Mouse (Mus musculus) gastrocnemius, adult 2 months (tissue): ENCODE results near the gene Omt2b. TPM values are rescaled to one million over a fixed set of nuclear protein-coding genes. Genes with fewer than 3 reads are reported as not detected.

Experiments
- DNase-seq: peaks from one replicate; pipeline ENCODE4 v3.0.0; 2022
- H3K27ac ChIP-seq: fragments of 200-600 bp; 2 replicates; pipeline ENCODE4 v1.8.1; 2022; ENCODE audit warnings: mild to moderate bottlenecking
- H3K4me3 ChIP-seq: fragments of 200-600 bp; 2 replicates; pipeline ENCODE4 v1.8.1; 2022; ENCODE audit warnings: mild to moderate bottlenecking, moderate library complexity
- CTCF ChIP-seq: fragments of 200-600 bp; IDR thresholded peaks from 2 replicates; pipeline ENCODE4 v1.8.1; 2022; ENCODE audit warnings: antibody characterized with exemption, mild to moderate bottlenecking, moderate library complexity
- intact Hi-C: fragments of 180-260 bp; cut with DNase I; formaldehyde crosslinking; loops from one replicate; pipeline ENCODE4 v1.15.1; 2025
- total RNA-seq, 2 experiments: library from RNA; stranded (reverse); gene quantifications; 2 replicates each; pipeline ENCODE4 v1.2.3; 2021

Omt2b gene
- total RNA-seq, 2 experiments from 2014 or later: not detected

GRCm38 (mm10) chr9:78375486-78375885 lies 48.1 kb downstream of the Omt2b start:
- intact Hi-C loops: no loop called here
- no peak overlapping the region for H3K4me3 ChIP-seq

GRCm38 (mm10) chr9:78377546-78377945 lies 50.2 kb downstream of the Omt2b start:
- DNase-seq: no peak
- Histone ChIP-seq H3K27ac (no peak overlapping the region), H3K4me3 (no peak overlapping the region)
- no peak for TF ChIP-seq CTCF
- intact Hi-C loops: no loop called here

More at GRCm38 (mm10) chr9:78375486-78375885, 48.1 kb downstream of the Omt2b start:
- no peak for TF ChIP-seq CTCF
- DNase-seq: no peak
- H3K27ac ChIP-seq: no peak overlapping the region

- DNase-seq: no peak
- intact Hi-C loops: no loop called here
- Histone ChIP-seq H3K27ac (no peak within 1 kb of the TSS), H3K4me3 (peak within 1 kb of the TSS; percentile 34)
- TF ChIP-seq CTCF: no peak
Measured at GRCm38 (mm10) chr9:78378113-78378785, 50.9 kb downstream of the Omt2b start, which contains the start of gene Ooep. Ooep (minus strand) TSS chr9:78378725.

Other genes with a start within 250 kb of the Omt2b start
- gene Fbxo9, start 218.5 kb upstream of the Omt2b start, total RNA-seq: 10 to 100 TPM; 43.3 to 49.0 TPM
- 1 to 10 TPM; 5.0 to 6.4 TPM for gene Ick, start 218.4 kb upstream of the Omt2b start, total RNA-seq
- 10 to 100 TPM; 10.3 to 22.8 TPM for gene Gsta4, start 144.8 kb upstream of the Omt2b start, total RNA-seq
- under 1 TPM in 1 of 2 experiments, not detected in 1; 0.33 TPM for gene Gsta1, start 96.9 kb upstream of the Omt2b start, total RNA-seq
- gene Gm3776, start 70.5 kb upstream of the Omt2b start, total RNA-seq: not detected
- not detected for gene Gm10639, start 37.7 kb upstream of the Omt2b start, total RNA-seq
- gene Omt2a, start 12.8 kb upstream of the Omt2b start, total RNA-seq: not detected
- gene Gsta2, start 28.2 kb downstream of the Omt2b start, total RNA-seq: not detected
- not detected for gene Dppa5a, start 40.6 kb downstream of the Omt2b start, total RNA-seq
- not detected for gene Ooep, start 51.1 kb downstream of the Omt2b start, total RNA-seq
- gene Ddx43, start 68.2 kb downstream of the Omt2b start, total RNA-seq: not detected
- under 1 TPM; 0.08 to 0.11 TPM for gene Cgas, start 115.6 kb downstream of the Omt2b start, total RNA-seq
- gene Mto1, start 120.6 kb downstream of the Omt2b start, total RNA-seq: 10 to 100 TPM; 19.8 to 22.0 TPM
- not detected for gene Gm17324, start 121.2 kb downstream of the Omt2b start, total RNA-seq
- gene Eef1a1, start 161.6 kb downstream of the Omt2b start, total RNA-seq: 100 to 1,000 TPM; 390 to 557 TPM